Mouse (Mus musculus): Measurements from ENCODE around the gene BC017158. TPM values are rescaled to one million over a fixed set of nuclear protein-coding genes. Genes with fewer than 3 reads are reported as not detected.

Gene BC017158
- polyA plus RNA-seq, 1 experiment, result 29.4 TPM

DNA sequence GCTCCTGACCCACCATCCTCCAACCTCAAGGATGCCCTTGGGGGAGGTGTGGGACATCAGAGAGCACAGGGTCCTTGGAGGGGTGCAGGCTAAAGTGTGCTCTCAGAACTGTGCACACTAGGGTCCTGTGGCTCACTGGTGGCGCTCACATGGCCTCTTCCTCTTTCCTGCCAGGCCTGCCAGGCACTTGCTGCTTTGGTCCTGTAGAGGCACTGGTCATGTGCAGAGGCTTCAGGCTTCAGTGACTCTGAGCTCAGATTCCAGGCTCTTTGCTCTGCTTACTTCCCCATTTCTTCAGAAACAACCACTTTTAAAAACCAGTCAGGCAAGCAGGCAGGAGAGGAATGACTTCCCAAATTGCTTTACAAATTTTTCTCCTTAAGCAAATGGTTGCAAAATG, 34.9 kb upstream of the BC017158 start:
- TF ChIP-seq CTCF (conservative IDR thresholded peaks at IDR 0.05; ENCODE audit: insufficient read depth, insufficient read length, low read depth, low read length), result no peak; the same call in 1 of the 2 replicates
- no peak for TF ChIP-seq POLR2A (IDR thresholded peaks at IDR 0.05; ENCODE audit: low read depth, low read length)
- 21% methylated on average over 1 of the region's 1 CpGs for WGBS
- Histone ChIP-seq H3K36me3 (ENCODE audit: control insufficient read depth, insufficient read depth, low read length) (no peaks in the 10 kb centered on the region), H3K27me3 (replicated peaks; ENCODE audit: control insufficient read depth, insufficient read depth, low read length) (no peaks in the 10 kb centered on the region), H3K4me1 (ENCODE audit: control insufficient read depth, insufficient read depth, low read length) (0 out of 2 replicates have a peak, but pooled peaks cover 5% of the 10 kb centered on the region), H3K4me3 (ENCODE audit: insufficient read depth, low read depth, low read length) (no peak overlapping the region), H3K27ac (ENCODE audit: insufficient read depth, low read depth, low read length) (peak overlapping the region; percentile 41; the same call in 1 of the 2 replicates)
- DNase-seq, result peak; percentile 68

DNA sequence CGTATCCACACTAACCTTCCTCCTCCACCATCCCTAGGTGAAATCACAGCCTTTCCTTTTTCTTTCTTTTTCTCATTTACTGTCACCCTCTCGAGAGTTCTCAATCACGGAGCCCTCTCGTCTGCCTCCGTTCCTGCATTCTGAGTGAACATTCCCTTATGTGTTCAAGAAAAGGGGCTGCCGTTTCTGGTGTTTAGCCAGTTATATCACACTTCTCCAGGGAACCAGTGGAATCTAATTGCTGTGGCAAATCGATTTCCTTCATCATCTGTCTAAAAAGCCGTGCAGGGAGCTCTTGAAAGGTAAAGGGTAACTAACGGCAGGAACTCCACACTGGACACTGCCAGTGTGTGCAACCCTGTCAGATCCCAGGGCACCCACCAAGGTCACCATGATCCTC, 33.0 kb upstream of the BC017158 start:
- no peak for TF ChIP-seq CTCF (conservative IDR thresholded peaks at IDR 0.05; ENCODE audit: insufficient read depth, insufficient read length, low read depth, low read length)
- no peak for TF ChIP-seq POLR2A (IDR thresholded peaks at IDR 0.05; ENCODE audit: low read depth, low read length)
- no peaks in the 10 kb centered on the region for H3K27me3 ChIP-seq (replicated peaks; ENCODE audit: control insufficient read depth, insufficient read depth, low read length)

DNA sequence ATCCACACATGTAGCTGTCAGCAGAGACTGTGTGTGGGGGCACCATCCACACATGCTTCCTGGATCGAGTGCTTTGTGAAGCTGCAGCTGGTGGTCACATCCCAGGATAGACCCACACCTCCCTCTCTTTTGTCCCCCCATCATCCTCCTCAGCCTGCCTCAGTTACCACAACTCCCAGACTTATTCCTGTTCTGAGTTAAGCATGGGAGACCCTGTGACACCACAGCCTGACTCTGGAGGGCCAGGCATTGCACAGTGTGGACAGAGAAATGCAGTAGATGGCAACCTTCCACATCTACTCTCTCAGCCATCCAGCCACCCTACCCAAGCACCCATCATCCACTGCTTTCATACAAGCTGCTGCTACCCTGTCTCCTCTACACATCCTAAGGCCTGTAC, 27.0 kb upstream of the BC017158 start:
- WGBS, result 86% methylated on average over 1 of the region's 1 CpGs
- no peaks in the 10 kb centered on the region for H3K4me1 ChIP-seq (ENCODE audit: control insufficient read depth, insufficient read depth, low read length)

More for the DNA sequence above, 33.0 kb upstream of the BC017158 start:
- no peak for DNase-seq
- no peak overlapping the region for H3K27ac ChIP-seq (ENCODE audit: insufficient read depth, low read depth, low read length)
- no peak overlapping the region for H3K4me3 ChIP-seq (ENCODE audit: insufficient read depth, low read depth, low read length)
- H3K36me3 ChIP-seq (ENCODE audit: control insufficient read depth, insufficient read depth, low read length), result no peaks in the 10 kb centered on the region
- WGBS, result 74% methylated on average over 9 of the region's 9 CpGs
- H3K4me1 ChIP-seq (ENCODE audit: control insufficient read depth, insufficient read depth, low read length), result 0 out of 2 replicates have a peak, but pooled peaks cover 5% of the 10 kb centered on the region

DNA sequence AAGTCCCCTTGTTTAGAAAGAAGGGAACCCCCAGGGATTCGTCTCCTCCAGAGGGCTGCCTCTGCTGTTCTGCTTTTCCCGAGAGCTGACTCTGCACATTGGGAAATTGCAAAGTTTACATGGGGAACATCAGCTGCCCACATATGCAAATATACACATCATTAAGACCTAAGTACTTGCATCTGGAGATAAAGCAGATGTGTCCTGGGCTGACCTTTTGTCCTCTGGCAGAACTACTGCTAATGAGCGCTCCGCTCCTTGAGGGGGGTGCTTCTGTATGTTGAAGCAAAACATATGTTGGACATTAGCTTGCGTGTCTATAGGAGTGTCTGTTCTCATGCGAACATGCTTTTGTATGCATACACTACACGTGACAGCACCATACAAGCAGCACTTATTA, 23.3 kb upstream of the BC017158 start:
- Histone ChIP-seq H3K36me3 (ENCODE audit: control insufficient read depth, insufficient read depth, low read length) (no peaks in the 10 kb centered on the region), H3K4me3 (ENCODE audit: insufficient read depth, low read depth, low read length) (no peak overlapping the region), H3K4me1 (ENCODE audit: control insufficient read depth, insufficient read depth, low read length) (no peaks in the 10 kb centered on the region), H3K27ac (ENCODE audit: insufficient read depth, low read depth, low read length) (no peak overlapping the region), H3K27me3 (replicated peaks; ENCODE audit: control insufficient read depth, insufficient read depth, low read length) (no peaks in the 10 kb centered on the region)
- WGBS, result 80% methylated on average over 7 of the region's 7 CpGs
- TF ChIP-seq CTCF (conservative IDR thresholded peaks at IDR 0.05; ENCODE audit: insufficient read depth, insufficient read length, low read depth, low read length) (no peak), POLR2A (IDR thresholded peaks at IDR 0.05; ENCODE audit: low read depth, low read length) (no peak)
- DNase-seq, result no peak

More for the DNA sequence above, 27.0 kb upstream of the BC017158 start:
- Histone ChIP-seq H3K4me3 (ENCODE audit: insufficient read depth, low read depth, low read length) (no peak overlapping the region), H3K36me3 (ENCODE audit: control insufficient read depth, insufficient read depth, low read length) (no peaks in the 10 kb centered on the region), H3K27ac (ENCODE audit: insufficient read depth, low read depth, low read length) (no peak overlapping the region), H3K27me3 (replicated peaks; ENCODE audit: control insufficient read depth, insufficient read depth, low read length) (no peaks in the 10 kb centered on the region)
- no peak for DNase-seq
- TF ChIP-seq CTCF (conservative IDR thresholded peaks at IDR 0.05; ENCODE audit: insufficient read depth, insufficient read length, low read depth, low read length) (no peak), POLR2A (IDR thresholded peaks at IDR 0.05; ENCODE audit: low read depth, low read length) (no peak)

DNA sequence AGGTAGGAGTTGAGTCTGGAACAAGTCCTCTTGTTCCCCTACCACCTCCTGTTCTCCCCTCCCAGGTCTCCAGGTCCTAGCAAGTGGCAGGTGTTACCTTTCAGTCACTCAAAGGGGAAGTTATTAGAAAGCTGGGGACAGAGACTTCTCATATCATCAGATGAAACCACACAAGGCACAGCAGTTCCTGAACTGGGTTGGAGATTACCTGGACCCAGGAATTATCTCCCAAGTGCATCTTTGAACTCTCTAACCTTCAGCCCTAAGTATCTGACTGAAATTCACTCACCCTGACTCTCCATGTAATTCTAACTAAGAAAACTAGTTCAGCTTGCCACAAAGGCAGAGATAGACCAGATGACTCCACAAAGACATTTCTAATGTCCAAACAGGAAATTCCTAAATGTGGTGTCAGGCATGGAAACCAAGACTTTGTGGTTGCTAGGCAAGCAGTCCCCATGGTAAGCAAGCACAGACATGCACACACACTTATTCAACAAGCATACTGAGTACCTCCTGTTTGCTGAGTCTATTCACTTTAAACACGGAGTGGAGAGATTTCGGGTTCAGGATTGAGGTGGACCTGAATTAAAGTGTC, 22.3 kb upstream of the BC017158 start:
- H3K4me3 ChIP-seq (ENCODE audit: insufficient read depth, low read depth, low read length), result no peak overlapping the region
- TF ChIP-seq POLR2A (IDR thresholded peaks at IDR 0.05; ENCODE audit: low read depth, low read length) (no peak), CTCF (conservative IDR thresholded peaks at IDR 0.05; ENCODE audit: insufficient read depth, insufficient read length, low read depth, low read length) (no peak)
- 84% methylated on average over 2 of the region's 2 CpGs for WGBS
- no peaks in the 10 kb centered on the region for H3K4me1 ChIP-seq (ENCODE audit: control insufficient read depth, insufficient read depth, low read length)
- no peak for DNase-seq
- no peak overlapping the region for H3K27ac ChIP-seq (ENCODE audit: insufficient read depth, low read depth, low read length)
- no peaks in the 10 kb centered on the region for H3K36me3 ChIP-seq (ENCODE audit: control insufficient read depth, insufficient read depth, low read length)
- no peaks in the 10 kb centered on the region for H3K27me3 ChIP-seq (replicated peaks; ENCODE audit: control insufficient read depth, insufficient read depth, low read length)

DNA sequence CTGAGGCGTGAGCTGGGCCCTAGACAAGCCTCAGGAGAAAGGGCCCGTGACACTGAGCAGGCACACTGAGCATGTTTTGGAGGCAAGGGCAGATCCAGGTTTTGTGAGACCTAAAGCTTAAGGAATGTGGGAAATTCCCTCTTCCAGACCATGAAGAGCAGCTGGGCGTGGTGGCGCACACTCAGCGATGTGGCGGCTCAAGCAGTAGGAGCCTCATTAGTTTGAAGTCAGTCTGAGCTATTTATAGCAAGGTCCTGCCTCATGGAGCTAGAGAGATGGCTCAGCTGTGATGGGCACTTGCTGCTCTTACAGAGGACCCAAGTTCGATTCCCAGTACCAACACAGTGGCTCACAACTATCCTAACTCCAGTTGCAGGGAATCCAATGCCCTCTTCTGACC, 21.2 kb upstream of the BC017158 start:
- no peak overlapping the region for H3K27ac ChIP-seq (ENCODE audit: insufficient read depth, low read depth, low read length)
- WGBS, result 77% methylated on average over 7 of the region's 7 CpGs
- no peak for DNase-seq
- H3K4me1 ChIP-seq (ENCODE audit: control insufficient read depth, insufficient read depth, low read length), result no peaks in the 10 kb centered on the region
- H3K27me3 ChIP-seq (replicated peaks; ENCODE audit: control insufficient read depth, insufficient read depth, low read length), result no peaks in the 10 kb centered on the region
- TF ChIP-seq POLR2A (IDR thresholded peaks at IDR 0.05; ENCODE audit: low read depth, low read length) (no peak), CTCF (conservative IDR thresholded peaks at IDR 0.05; ENCODE audit: insufficient read depth, insufficient read length, low read depth, low read length) (no peak)
- no peak overlapping the region for H3K4me3 ChIP-seq (ENCODE audit: insufficient read depth, low read depth, low read length)
- H3K36me3 ChIP-seq (ENCODE audit: control insufficient read depth, insufficient read depth, low read length), result no peaks in the 10 kb centered on the region

- DNase-seq, result no peak
- no peaks in the 10 kb centered on the region for H3K27me3 ChIP-seq (replicated peaks; ENCODE audit: control insufficient read depth, insufficient read depth, low read length)
- H3K36me3 ChIP-seq (ENCODE audit: control insufficient read depth, insufficient read depth, low read length), result no peaks in the 10 kb centered on the region
- no peak overlapping the region for H3K4me3 ChIP-seq (ENCODE audit: insufficient read depth, low read depth, low read length)
- WGBS, result 65% methylated on average over 4 of the region's 4 CpGs
- no peaks in the 10 kb centered on the region for H3K4me1 ChIP-seq (ENCODE audit: control insufficient read depth, insufficient read depth, low read length)
- H3K27ac ChIP-seq (ENCODE audit: insufficient read depth, low read depth, low read length), result no peak overlapping the region
- no peak for TF ChIP-seq POLR2A (IDR thresholded peaks at IDR 0.05; ENCODE audit: low read depth, low read length)
- no peak for TF ChIP-seq CTCF (conservative IDR thresholded peaks at IDR 0.05; ENCODE audit: insufficient read depth, insufficient read length, low read depth, low read length)
These were observed 19.0 kb upstream of the BC017158 start for GRCm38 (mm10) chr7:128317011-128317410.

Measured in kidney, adult 2 months (tissue).